Mouse (Mus musculus) right cerebral cortex, adult 18-20 months (tissue): Measurements from ENCODE around the gene Agap3.

Source experiments
- DNase-seq: peaks from one replicate; pipeline ENCODE4 v3.0.0; 2022; ENCODE audit warnings: mixed read lengths

Agap3 gene

DNA sequence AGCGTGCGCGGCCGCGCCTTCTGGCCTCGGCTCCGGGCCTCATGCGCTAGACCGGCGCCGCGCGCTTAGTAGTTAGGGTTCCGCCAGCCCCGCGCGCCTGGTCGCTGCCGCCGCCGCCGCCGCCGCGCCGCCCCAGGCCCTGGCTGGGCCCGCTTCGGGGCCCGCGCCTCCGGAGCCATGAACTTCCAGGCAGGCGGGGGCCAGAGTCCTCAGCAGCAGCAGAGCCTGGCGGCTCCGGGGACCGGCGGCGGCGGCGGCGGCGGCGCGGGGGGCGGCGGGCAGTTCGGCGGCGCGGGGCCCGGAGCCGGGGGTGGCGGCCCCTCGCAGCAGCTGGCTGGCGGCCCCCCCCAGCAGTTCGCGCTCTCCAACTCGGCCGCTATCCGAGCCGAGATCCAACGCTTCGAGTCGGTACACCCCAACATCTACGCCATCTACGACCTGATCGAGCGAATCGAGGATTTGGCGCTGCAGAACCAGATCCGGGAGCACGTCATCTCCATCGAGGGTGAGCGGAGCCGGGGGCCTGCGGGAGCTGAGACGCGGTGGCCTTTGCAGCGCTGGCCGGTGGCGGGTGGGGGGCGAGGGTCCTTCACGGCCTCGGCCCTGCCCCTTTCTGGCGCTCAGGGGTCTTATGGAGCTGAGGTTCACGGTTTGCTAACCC, at the start of gene Agap3:
Agap3 (plus strand) TSS at position 148 of the 661 bp plus-strand sequence.
- peak; percentile 44 for DNase-seq

DNA sequence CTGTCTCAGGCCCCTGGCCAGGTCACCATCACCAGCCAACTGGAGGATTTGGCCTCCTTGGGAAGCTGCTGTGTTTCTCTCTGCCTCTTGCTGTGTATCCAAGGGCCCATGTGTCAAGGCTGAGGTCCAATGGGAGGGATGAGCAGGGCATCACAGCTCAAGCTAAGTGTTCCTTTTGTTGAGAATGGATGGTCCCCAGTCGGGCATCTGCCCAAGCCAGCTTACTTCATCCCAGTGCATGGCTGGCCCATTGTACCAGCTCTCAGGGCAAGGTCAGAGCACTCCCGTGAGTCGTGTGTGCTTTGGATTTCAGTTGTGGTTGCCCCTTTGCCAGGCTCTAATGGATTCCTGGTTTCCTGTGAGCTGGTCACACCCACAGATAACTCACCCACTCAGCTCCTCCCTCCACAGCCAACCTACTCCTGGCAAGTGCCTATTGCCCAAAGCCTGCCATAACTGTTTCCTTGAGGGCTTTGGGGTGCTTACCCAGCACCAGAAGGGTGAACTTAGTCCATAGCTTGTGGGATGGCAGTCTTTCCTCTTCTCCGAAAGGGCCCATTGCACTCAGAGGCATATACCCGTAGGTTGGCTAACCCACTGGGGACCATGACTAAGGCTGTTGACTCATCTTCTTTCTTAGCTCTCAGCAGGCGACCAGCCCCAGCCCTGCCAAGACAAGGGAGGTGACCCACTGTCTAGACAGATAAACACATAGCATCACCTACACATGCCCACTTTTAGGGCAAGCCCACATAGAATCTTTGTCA, 47.2 kb upstream of the Agap3 start:
- DNase-seq, result peak; percentile 29

DNA sequence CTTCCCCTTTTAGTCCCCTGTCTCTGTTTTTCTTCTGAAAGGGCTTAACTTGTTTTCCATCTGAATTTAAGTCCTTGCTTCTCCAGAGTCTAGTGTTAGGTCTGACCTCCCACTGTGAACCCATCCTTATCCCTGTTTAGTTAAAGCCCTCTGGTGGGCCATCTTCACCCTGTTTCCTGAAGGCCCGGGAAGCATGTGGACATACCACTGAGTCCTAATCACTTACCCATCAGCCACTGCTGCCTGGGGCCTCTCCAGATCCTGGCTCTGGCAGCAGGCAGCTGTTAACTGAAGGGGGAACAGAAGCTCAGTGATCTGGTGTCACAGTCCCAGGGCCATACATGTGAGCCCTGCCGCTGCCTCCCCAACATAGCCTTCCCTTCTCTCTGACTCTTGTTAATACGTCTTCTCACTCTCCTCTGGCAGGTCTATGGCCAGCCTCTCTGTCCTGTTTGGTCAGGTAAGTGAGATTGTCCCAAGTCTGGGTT, 46.5 kb upstream of the Agap3 start:
- DNase-seq, result no peak

DNA sequence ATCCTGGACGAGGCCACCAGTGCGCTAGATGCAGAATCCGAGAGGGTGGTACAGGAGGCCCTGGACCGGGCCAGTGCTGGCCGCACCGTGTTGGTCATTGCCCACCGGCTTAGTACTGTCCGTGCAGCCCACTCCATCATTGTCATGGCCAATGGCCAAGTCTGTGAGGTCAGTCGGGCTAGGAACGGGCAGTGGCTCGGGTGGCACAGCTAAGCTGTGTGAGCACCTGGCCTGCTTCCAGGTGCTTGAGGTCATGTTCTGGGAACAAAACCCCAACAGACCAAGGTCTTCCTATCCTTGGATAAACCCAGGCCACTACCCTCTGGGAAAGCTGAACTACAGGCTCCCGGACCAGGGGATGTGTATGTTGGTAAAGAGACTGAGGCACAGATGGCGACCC, 43.3 kb upstream of the Agap3 start:
- no peak for DNase-seq

DNA sequence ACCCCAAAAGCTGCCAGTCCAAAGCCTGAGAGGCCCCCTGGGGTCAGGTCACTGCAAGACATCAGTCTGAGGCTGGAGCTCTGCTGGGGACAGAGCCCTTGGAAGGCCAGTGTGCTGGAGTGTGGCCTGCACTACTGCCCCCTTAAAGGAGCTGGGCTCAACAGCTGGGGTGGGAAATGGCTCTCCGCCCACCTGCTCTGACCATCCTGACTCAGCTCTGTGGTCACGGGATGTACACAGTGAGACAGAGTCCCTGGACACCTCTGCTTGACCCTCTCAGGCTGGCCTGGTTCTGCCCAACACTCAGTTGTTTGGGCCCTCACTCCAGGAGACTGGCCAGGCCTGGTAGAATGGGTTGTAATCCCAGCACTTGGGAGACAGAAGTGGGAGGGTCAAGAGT, 42.5 kb upstream of the Agap3 start:
- DNase-seq, result no peak

DNA sequence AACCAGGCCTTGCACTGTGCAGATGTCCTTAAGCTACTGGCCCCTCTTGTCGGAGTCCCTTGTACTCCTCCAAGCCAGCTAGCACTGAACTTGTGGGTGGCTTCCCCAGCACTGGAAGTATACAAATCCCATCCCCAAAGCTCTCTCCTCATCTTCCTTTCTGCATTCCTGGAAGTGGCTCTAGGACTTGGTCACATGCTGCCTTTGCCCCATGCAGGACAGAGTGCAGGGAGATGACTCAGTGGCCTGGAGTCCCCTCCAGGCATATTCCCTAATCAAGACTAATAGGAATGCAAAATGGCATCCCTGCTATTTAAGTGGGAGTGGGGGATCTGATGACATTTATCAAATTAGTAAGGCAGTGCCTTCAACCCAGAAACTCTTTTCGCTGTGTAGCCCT, 39.9 kb upstream of the Agap3 start:
- DNase-seq, result no peak

DNA sequence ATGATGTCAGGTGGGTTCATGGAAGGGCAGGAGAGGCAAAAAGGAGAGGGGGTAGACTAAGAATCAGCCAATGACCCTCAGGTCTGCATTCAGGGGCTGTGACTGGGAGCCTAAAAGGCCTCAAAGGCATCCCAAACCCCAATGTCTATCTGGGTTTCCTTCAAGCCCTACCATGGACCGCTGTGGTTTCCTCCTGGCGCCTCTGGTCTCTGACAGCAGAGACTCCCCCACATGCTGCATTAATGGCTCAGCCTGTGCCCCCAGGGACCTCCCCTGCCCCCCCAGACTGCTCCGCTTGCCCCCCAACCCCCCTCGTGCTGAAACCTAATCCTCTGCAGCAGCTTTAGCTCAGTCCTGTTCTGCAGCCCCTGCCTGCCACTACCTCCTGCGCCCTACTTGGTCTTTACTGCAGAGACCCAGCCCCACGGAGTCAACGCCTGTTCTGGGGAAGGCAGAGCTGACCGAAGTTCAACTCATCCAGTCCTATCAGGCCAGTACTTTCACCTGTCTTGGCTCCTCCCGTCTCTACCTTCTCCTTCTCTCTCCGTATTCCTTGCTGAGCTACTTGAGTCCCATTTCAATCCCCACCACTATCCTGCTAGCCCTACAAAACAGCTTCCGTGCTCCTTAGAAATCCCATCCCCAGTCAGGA, 38.8 kb upstream of the Agap3 start, which contains the start of gene Asic3:
Asic3 (plus strand) TSS at position 351 of the 652 bp plus-strand sequence.
- DNase-seq, result no peak

DNA sequence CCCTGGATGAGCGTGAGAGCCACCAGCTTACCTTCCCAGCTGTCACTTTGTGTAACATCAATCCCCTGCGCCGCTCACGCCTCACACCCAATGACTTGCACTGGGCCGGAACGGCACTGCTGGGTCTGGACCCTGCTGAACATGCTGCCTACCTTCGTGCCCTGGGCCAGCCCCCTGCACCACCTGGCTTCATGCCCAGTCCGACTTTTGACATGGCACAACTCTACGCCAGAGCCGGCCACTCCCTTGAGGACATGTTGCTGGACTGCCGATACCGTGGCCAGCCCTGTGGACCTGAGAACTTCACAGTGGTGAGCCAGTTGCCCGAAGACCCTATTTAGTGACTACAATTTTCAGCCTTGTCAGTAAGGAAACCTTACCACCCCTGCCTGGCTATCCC, 38.0 kb upstream of the Agap3 start:
- DNase-seq, result no peak

DNA sequence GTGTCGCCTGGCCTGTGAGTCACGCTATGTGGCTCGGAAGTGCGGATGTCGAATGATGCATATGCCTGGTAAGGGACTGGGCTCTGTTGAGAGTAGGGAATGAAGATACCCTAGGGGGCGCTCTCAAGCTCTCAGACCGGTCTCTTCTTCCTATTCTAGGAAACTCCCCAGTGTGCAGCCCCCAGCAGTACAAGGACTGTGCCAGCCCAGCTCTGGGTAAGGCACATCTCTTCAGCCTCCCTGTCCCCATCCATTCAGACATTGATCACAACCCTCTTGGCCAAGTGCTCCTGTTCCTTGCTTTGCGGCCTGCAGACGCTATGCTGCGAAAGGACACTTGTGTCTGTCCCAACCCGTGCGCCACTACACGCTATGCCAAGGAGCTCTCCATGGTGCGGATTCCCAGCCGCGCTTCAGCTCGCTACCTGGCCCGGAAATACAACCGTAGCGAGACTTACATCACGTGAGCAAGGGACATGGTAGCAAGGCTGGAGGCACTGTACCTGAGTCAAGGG, 35.7 kb upstream of the Agap3 start:
- peak; percentile 66 for DNase-seq

DNA sequence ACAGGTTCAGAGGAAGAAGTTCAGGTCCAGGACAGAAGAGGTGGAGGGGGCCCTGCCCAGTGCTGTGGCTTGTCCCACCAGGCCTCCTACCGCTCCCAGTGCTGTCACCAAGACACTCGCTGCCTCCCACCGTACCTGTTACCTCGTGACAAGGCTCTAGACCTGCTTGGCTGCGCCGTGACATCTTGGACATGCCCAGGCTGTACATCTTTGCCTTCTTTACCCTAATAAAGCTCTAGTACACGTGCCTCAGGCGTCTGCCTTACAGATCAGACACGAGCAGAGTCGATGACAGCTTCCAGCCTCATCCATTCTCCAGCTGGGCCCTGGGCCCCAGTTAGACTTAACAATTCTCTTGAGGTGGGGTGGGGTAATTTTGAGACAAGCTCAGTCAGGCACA, 34.4 kb upstream of the Agap3 start:
- DNase-seq, result no peak

DNA sequence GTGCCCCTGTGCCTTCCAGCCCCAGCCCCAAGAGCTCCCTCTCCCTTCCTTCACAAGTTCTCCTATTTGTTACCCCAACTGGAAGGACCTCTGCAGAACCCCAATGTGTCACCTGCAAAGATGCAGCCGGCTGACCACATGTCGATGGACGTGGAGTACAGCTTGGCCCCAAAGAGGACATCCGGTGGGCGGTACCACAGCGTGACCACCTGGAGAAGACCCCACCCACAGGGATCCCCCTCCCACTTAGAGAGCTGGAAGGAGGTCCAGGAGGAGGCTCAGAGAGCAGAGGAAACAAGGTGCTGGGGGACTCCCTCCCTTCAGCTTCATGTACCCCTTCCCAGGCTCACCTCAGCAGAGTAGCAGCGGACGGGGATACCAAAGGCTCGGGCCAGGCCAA, 31.6 kb upstream of the Agap3 start:
- no peak for DNase-seq

DNA sequence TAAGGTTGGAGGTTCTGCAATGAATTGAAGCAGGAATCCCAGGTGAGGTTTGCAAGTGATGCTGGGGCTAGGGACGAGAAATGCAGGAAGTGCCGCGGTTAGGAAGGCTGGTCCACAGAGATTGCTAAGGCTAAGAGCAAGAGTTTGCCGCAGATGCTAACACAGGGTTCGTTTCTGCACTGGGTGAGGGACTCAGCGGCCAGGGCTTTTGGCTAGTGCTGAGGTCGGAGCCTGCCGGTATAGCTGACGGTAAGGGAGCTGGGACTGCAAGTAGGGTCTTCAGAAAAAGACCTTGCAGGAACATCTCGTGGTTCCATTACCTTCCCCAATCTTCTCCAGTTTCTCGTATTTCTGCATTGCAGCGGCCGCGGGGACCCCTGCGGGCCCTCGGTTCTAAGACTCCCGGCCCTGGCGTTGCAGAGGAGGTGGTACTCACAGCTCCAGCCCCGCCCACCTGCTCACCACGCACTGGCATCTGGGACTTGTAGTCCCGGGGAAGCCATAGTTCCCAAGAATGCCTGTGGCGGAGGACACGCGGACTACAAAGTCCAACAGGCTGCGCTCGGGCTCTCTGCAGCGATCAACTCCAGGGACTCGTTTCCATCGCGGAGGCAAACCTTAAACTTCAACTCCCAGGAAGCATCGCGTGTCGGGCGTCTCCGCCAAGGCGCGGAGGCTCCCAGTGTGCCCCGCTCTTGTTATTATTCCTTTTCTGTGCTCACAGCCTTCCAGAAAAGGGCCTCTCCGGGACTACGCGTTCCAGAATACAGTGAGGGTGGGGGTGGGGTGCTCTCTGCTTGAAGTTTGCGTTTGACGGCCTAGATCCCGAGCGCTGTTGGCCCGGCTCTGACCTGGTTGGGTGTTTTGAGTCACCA, 28.6 kb upstream of the Agap3 start, which contains the start of the genes Cdk5 and Slc4a2:
Cdk5 (minus strand) TSS at position 402 of the 875 bp plus-strand sequence.
Slc4a2 (plus strand) TSS at position 709 of the 875 bp plus-strand sequence.
- peak; percentile 100 for DNase-seq

DNA sequence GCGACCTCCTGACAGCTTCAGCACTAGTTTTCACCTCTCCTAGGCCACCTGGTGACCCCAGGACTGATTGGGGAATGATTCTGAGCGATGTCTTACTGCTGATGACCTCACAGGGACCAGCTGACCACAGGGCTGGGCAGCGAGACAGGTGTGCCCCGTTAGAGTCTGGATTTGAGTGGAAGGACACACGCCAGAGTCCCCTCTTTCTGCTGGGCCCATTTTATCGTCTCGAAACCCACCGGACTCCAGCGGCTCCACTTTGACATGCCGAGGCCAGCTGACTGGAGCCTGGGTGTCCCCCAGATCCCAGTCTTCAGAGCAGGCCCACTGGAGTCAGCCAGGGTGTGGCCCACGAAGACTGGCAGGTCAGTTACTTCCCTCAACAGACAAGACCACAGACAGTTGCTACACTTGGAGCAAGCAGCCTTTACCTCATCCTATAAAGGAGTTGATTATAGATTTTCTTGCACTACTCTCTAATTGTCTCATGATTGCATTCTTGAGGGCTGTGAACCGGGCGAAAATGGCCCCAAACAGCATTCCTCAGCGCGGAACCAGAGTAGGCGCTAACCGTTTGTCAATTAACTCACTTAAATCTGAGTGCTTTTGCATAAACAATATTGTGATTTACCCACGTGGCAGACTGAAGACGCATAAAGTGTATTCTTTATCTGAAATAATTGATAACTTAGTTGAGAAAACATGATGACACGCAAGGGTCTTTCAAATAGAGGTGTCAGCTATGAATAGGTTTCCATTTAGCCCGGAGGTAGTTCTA, 27.8 kb upstream of the Agap3 start:
- no peak for DNase-seq

DNA sequence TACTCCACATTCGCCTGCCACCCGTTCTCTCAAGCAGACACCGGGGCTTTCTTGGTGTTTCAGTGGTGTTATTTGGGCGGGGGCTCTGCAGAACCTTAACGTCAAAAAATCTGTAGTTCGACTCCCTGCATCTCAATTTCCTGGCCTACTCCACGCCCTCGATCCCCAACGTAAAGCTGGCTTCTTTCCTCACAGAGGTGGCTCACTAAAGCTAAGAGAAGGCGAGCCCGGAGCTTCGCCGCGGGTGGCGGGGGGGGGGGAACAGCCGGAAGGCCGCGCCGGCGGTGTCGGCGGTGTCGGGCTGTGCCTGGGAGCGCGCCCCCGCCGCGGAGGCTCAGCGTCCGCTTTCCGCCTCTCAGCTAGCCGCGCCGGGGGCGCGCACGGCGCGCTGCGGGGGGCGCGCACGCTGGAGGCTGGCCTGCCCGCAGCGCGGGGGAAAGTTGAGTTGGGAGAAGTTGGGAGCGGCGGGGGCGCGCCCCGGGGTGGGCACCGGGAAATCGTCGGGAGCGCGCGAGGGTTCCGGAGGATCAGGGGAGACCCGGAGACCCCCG, 27.0 kb upstream of the Agap3 start:
- peak; percentile 83 for DNase-seq

DNA sequence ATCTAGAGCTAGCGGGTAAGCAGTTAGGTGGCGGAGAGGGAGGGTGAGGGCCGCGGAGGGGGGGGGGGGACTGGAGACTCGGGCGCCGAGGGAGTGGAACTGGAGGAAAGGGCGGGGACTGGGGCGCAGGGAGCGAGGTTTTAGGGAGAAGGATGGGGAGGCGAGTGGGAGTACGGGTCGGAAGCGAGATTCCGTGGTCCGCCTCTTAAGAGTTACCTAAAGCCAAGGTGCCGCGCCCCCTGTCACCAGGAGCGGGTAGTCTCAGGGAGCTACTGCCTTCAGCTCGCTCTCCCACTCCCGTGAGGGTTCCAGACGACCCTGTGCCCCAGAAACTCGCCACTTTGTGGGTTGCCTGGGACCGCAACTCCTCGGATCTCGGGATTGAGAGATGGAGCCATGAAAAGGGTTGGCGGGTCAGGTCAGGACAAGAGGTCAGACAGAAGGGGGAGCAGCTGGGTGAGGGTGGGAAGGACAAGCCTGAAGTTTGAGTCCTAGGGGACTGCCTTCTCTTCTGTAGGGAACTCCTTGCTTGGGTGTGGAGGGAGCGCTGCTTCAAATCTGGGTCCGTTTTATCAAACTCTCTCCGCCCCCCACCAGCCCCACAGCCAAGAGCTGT, 26.4 kb upstream of the Agap3 start:
- no peak for DNase-seq

DNA sequence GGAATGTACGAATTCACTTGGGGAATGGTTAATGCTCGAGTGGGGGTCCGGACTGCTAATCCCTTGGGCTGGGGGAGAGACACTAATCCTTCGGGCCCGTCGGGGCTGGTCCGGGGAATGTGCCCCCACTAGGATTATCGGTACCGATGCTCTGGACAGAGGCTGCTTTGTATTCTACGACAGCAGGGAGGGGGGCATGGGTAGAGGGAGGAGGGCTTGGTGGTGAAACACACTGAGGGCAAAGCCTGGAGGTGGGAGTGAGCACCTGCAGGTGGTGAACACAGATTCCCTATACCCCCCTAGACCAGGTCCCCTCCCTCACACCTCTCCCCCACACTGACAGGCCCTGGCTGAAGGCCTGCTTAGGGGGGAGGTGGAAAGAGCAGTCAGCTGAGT, 25.9 kb upstream of the Agap3 start:
- DNase-seq, result no peak

DNA sequence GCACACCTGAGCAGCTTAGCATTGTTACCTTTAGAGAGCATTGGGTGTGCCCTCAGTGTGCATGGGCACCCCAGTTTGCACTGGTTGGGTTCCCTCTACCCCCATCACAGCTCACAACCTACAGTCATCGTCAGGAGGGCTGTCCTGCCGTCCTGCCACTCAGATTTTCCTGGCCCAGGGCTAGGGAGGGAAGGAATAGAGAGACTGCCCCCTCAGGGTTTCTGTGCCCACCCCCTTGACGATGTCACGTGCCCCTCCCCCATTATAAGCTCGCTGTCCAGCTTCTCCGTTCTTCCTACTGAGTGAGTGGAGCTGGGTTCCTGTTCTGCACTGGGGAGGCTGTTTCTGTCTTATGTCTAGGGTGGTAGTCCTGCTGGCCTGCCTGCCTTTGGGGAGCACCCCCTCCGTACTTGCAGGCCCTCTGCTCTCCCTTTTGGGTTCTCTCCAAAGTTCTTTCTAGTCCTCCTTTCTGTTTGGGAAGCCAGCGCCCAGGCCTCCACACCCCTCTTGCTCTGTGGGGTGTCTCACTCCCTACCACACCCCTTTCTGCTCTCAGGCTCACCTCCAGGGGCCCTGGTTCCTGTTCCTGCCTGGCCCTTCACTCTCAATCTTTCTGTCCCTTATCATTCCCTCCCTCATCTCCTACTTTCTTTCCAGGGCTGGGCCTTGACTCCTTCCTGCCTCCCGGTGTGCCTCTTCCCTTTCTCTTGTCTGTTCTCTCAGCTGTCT, 25.3 kb upstream of the Agap3 start:
- DNase-seq, result no peak

DNA sequence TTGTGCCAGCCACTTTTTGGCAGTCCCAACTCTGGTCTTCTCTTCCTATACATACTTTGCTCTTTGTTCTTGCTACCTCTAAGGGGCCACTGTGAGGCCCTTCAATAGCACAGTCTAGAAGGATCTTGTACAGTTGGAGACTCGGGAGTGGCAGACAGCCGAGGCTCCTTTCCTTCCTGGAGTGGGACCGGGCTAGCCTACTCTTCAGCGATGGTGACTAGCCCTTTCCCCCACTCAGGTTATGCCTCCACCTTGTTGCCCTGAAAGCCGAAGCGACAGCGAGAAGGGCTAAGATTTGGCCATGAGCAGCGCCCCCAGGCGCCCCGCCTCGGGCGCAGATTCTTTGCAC, 24.7 kb upstream of the Agap3 start:
- DNase-seq, result no peak

DNA sequence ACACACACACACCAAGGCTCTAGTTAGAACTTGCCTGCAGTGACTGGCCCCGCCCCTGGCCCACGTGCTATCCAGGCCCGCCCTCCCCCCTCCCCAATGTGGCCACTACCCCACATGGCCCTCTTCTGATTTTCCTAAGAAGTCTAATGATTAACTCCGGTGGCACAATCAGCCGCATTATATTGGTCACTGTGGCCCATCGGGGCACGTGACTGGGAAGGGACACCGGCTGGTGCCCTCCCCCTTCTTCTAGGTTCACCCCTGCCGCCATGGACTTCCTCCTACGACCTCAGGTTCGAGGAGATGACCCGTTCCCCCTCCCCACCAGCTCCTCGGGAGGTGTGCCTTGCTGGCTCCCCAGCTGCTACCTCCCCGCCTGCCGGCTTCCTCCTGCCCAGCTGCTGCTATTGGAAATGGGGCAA, 24.0 kb upstream of the Agap3 start:
- no peak for DNase-seq

DNA sequence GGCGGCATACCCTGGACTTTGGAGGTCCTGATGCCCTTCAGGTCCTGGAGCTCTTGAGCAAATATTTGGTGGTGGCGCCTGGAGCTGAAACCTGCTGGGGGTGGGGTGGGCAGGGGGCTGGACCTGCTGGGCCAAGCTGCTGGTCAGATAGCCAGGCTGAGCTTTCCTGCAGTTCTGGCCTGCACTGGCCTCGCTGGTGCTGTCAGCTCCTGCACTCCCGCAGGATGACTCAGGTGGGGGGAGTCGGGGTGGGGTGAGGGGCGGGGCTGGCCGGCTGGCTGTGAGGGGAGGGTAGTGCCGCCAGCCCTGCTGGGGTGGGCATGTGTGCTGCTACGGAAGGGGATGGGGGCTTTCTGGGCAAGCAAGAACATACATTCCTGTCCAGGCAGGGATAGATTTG, 23.4 kb upstream of the Agap3 start:
- DNase-seq, result no peak
